Mouse (Mus musculus): ENCODE results near the gene C1qtnf5.

DNA sequence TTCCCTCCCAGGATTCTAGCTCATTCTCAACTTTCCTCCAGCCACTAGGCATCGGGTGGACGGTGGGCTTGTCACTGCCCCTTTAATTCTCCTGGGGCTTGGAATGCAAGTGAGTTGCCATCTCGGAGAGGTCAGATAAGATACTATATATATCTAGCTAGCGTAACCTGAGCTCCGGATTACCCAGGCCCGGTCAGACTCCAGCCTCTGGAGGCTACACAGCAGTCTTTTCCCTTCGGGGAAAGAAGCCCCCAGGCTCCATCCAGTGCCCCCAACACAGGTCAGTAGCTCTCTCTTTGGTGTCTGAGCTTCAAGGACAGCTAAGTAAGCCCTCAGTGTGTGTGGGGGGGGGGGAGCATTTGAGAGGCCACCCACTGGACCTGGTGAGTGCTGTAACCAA lies 37.8 kb upstream of the C1qtnf5 start:
- TF ChIP-seq CTCF (IDR thresholded peaks at IDR 0.05; ENCODE audit: borderline replicate concordance, insufficient read depth, low read depth, low read length) (no peak), POLR2A (IDR thresholded peaks at IDR 0.05; ENCODE audit: borderline replicate concordance, insufficient read depth, low read length) (no peak)

Measured in cerebellum, adult 2 months (tissue).